In the genomic region with DNA sequence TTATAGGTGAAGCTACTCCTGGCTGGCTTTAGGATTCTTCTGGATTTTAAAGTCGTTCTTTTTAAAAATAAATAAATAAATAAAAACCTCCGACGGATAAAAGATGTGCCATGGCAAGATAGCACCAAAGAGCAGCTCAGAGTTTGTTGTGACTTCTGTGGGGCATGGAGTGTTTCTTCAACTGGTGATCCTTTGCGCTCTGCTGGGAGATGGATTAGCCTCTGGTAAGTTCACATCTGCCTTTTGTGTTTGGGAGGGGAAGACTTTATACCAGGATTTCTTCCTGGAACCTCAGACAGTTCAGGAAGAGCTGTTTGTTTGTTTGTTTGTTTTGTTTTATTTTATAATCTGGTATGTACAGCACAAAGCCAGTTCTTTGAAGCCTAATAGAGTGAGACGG, we compare ENCODE assay signal across 16 mouse cellular contexts. TPM values are rescaled to one million over a fixed set of nuclear protein-coding genes. Genes with fewer than 3 reads are reported as not detected.
DNase-seq lines count a peak whose midpoint lies in the region; ATAC-seq and TF ChIP-seq lines count a peak whose summit lies in the region.
"Had no signal": no experiment of that assay in that cellular context is flagged by ENCODE, and none has a peak within 500 bp of the region (broad histone marks: within the 10 kb centered on the region; RNA-seq: fewer than 3 reads in every experiment).

No protein-coding gene starts in this region.

- H3K9ac ChIP-seq in heart, embryonic 12.5 days = no peak overlapping the region
- H3K9ac ChIP-seq in kidney, embryonic 14.5 days (ENCODE audit: low read depth, low read length) = no peak overlapping the region
- H3K9ac ChIP-seq in lung, embryonic 15.5 days = no peak overlapping the region
- no peak overlapping the region for H3K9ac ChIP-seq in stomach, postnatal 0 days (ENCODE audit: low read length)
- H3K9ac ChIP-seq: neural tube, embryonic 15.5 days had no signal

- H3K27me3 ChIP-seq in heart, embryonic 12.5 days (replicated peaks) = no peaks in the 10 kb centered on the region
- no peaks in the 10 kb centered on the region for H3K27me3 ChIP-seq in kidney, embryonic 14.5 days (ENCODE audit: control insufficient read depth, insufficient read depth, low read length)
- H3K27me3 ChIP-seq in lung, embryonic 15.5 days = no peaks in the 10 kb centered on the region
- H3K27me3 ChIP-seq in stomach, postnatal 0 days (ENCODE audit: control insufficient read depth, insufficient read depth, low read length) = no peaks in the 10 kb centered on the region
- H3K27me3 ChIP-seq: CH12.LX; megakaryocyte, embryonic 14.5 days; neural tube, embryonic 15.5 days had no signal

- no peak for TF ChIP-seq EP300 in stomach, postnatal 0 days (optimal IDR thresholded peaks at IDR 0.05)

- no peaks in the 10 kb centered on the region for H3K9me3 ChIP-seq in heart, embryonic 12.5 days (replicated peaks)
- H3K9me3 ChIP-seq in kidney, embryonic 14.5 days (ENCODE audit: control insufficient read depth, low read length) = no peaks in the 10 kb centered on the region
- H3K9me3 ChIP-seq in lung, embryonic 15.5 days = no peaks in the 10 kb centered on the region
- no peaks in the 10 kb centered on the region for H3K9me3 ChIP-seq in stomach, postnatal 0 days (ENCODE audit: control insufficient read depth, low read length)
- H3K9me3 ChIP-seq: hindbrain, embryonic 10.5 days; megakaryocyte, embryonic 14.5 days; neural tube, embryonic 15.5 days had no signal

- no peak for DNase-seq in heart, adult 8-10 months (ENCODE audit: low spot score)
- no peak for DNase-seq in kidney, adult 9 months
- DNase-seq in lung, adult 18-20 months = no peak
- DNase-seq in stomach, postnatal 0 days (ENCODE audit: low spot score) = no peak
- DNase-seq: liver; thymus, adult 18-20 months; thymus, postnatal 4 days had no signal

- H3K4me2 ChIP-seq in heart, embryonic 12.5 days = no peak overlapping the region
- no peak overlapping the region for H3K4me2 ChIP-seq in kidney, embryonic 14.5 days (replicated peaks; ENCODE audit: low read depth, low read length)
- no peak overlapping the region for H3K4me2 ChIP-seq in lung, embryonic 15.5 days
- H3K4me2 ChIP-seq in stomach, postnatal 0 days (replicated peaks; ENCODE audit: low read depth) = no peak overlapping the region
- H3K4me2 ChIP-seq: neural tube, embryonic 15.5 days had no signal

- H3K4me3 ChIP-seq in heart, embryonic 12.5 days = no peak overlapping the region
- no peak overlapping the region for H3K4me3 ChIP-seq in kidney, embryonic 14.5 days (ENCODE audit: low read length)
- no peak overlapping the region for H3K4me3 ChIP-seq in lung, embryonic 15.5 days
- no peak overlapping the region for H3K4me3 ChIP-seq in stomach, postnatal 0 days (ENCODE audit: low read depth, low read length)
- H3K4me3 ChIP-seq: hindbrain, embryonic 10.5 days; megakaryocyte, embryonic 14.5 days; neural tube, embryonic 15.5 days had no signal

- no peaks in the 10 kb centered on the region for H3K36me3 ChIP-seq in heart, embryonic 12.5 days
- no peaks in the 10 kb centered on the region for H3K36me3 ChIP-seq in kidney, embryonic 14.5 days (ENCODE audit: control insufficient read depth, insufficient read depth, low read length)
- peaks cover 10% of the 10 kb centered on the region for H3K36me3 ChIP-seq in lung, embryonic 15.5 days
- peaks cover 4% of the 10 kb centered on the region; the same call in 1 of the 2 replicates for H3K36me3 ChIP-seq in stomach, postnatal 0 days (ENCODE audit: control insufficient read depth, insufficient read depth, low read length)
- H3K36me3 ChIP-seq: neural tube, embryonic 15.5 days had no signal

- H3K4me1 ChIP-seq in heart, embryonic 12.5 days (replicated peaks) = peaks cover 37% of the 10 kb centered on the region
- peaks cover 9% of the 10 kb centered on the region; the same call in 1 of the 2 replicates for H3K4me1 ChIP-seq in kidney, embryonic 14.5 days (ENCODE audit: control insufficient read depth, insufficient read depth, low read length)
- H3K4me1 ChIP-seq in lung, embryonic 15.5 days = peaks cover 40% of the 10 kb centered on the region
- H3K4me1 ChIP-seq in stomach, postnatal 0 days (replicated peaks; ENCODE audit: control insufficient read depth, insufficient read depth) = peaks cover 9% of the 10 kb centered on the region
- H3K4me1 ChIP-seq: hindbrain, embryonic 10.5 days had no signal

- no peak for ATAC-seq in heart, embryonic 12.5 days (ENCODE audit: insufficient number of reproducible peaks, low FRiP score)
- no peak for ATAC-seq in kidney, embryonic 14.5 days (ENCODE audit: low FRiP score, low TSS enrichment)
- ATAC-seq in lung, embryonic 15.5 days (ENCODE audit: borderline replicate concordance, extremely low read depth, low FRiP score, low TSS enrichment) = no peak
- no peak for ATAC-seq in stomach, postnatal 0 days (ENCODE audit: low FRiP score, low TSS enrichment)
- ATAC-seq: forebrain, embryonic 16.5 days; midbrain, embryonic 16.5 days had no signal

- 72% methylated on average over 5 of the region's 5 CpGs for WGBS in heart, embryonic 12.5 days
- 83% methylated on average over 5 of the region's 5 CpGs for WGBS in kidney, embryonic 14.5 days
- WGBS in lung, embryonic 15.5 days = 49% methylated on average over 5 of the region's 5 CpGs
- WGBS in stomach, postnatal 0 days = 57% methylated on average over 5 of the region's 5 CpGs

- no peak for TF ChIP-seq CTCF in stomach, postnatal 0 days (IDR thresholded peaks at IDR 0.05; ENCODE audit: low read depth)

- peak overlapping the region; percentile 51; the same call in 1 of the 2 replicates for H3K27ac ChIP-seq in heart, embryonic 12.5 days (ENCODE audit: poor library complexity, severe bottlenecking)
- peak overlapping the region; percentile 5; the same call in 1 of the 2 replicates for H3K27ac ChIP-seq in kidney, embryonic 14.5 days (ENCODE audit: low read depth, low read length)
- H3K27ac ChIP-seq in lung, embryonic 15.5 days = peak overlapping the region; percentile 81
- H3K27ac ChIP-seq in stomach, postnatal 0 days (replicated peaks) = 0 out of 2 replicates have a peak overlapping the region, but pooled peaks have one; percentile 18
- H3K27ac ChIP-seq: hindbrain, embryonic 10.5 days had no signal

RNA-seq across cellular contexts. Expression of gene Susd6, which starts 37.7 kb away (rescaled TPM):
- 22.4 and 22.7 TPM in 2 replicates for polyA plus RNA-seq in heart, embryonic 12.5 days (2016; fragmentation: Nextera tagmentation; extraction: Ambion mirVana)
- total RNA-seq in heart, adult 8-10 months (2022) = 10 to 100 TPM; 70.6 to 75.8 (median 73.7) TPM
- polyA plus RNA-seq in kidney, embryonic 14.5 days (2014; fragmentation: Nextera tagmentation; extraction: Ambion mirVana) = 7.5 and 15.6 TPM in 2 replicates
- 17.3 and 17.4 TPM in 2 replicates for polyA plus RNA-seq in lung, embryonic 15.5 days (2015; fragmentation: Nextera tagmentation; extraction: Ambion mirVana)
- 12.3 and 12.9 TPM in 2 replicates for polyA plus RNA-seq in stomach, postnatal 0 days (2015; fragmentation: Nextera tagmentation; extraction: Ambion mirVana)

Comparison
In these comparisons a context has a peak if more than half of its experiments do, and no peak if none do; other contexts are left out.
1. H3K27ac ChIP-seq: peak in every context shown above with its lines; median percentile 81 in lung, embryonic 15.5 days; 51 in heart, embryonic 12.5 days; 18 in stomach, postnatal 0 days; 5 in kidney, embryonic 14.5 days.